Mouse (Mus musculus) ES-E14 (cell line): ENCODE results near the gene Gm21985. TPM values are rescaled to one million over a fixed set of nuclear protein-coding genes. Genes with fewer than 3 reads are reported as not detected.
A peak's percentile ranks its signal among the peaks of the same experiment; 100 is the strongest.
"Not testable (repeated sequence)": the region's sequence is repeated elsewhere in the genome, so short reads cannot be mapped to it uniquely, and the experiment has no call there.

Experiments
- DNase-seq: peaks from one replicate; pipeline ENCODE4 v3.0.0-alpha.2; 2013; ENCODE audit warnings: low read depth, low spot score
- H3K27ac ChIP-seq: 2 replicates; pipeline ENCODE4 v1.5.1; 2012; ENCODE audit warnings: low read depth, mild to moderate bottlenecking, low read length, moderate library complexity, mixed read lengths; ENCODE audit not compliant: poor library complexity, insufficient read depth, severe bottlenecking
- H3K36me3 ChIP-seq: 2 replicates; pipeline ENCODE4 v1.6.1; 2012; ENCODE audit warnings: mild to moderate bottlenecking, low read length, moderate library complexity, mixed read lengths; ENCODE audit not compliant: control insufficient read depth, poor library complexity, insufficient read depth, severe bottlenecking
- H3K4me1 ChIP-seq, 2 experiments: fragments of 150-350 bp in 1 of 2; sonication (generic) in 1 of 2; 2 replicates each; pipeline ENCODE4 v1.6.1; 2012; ENCODE audit warnings: low read length in 2 of 2, mild to moderate bottlenecking in 1 of 2, mixed read lengths in 1 of 2; ENCODE audit not compliant: control insufficient read depth in 2 of 2, insufficient read depth in 2 of 2, poor library complexity in 1 of 2
- H3K4me3 ChIP-seq, 2 experiments: fragments of 150-350 bp in 1 of 2; sonication (generic) in 1 of 2; 2 replicates each; pipeline ENCODE4 v1.5.1; 2012; ENCODE audit warnings: low read length in 2 of 2, low read depth in 1 of 2, mild to moderate bottlenecking in 1 of 2, mixed read lengths in 1 of 2; ENCODE audit not compliant: insufficient read depth in 1 of 2, poor library complexity in 1 of 2, severe bottlenecking in 1 of 2
- H3K9ac ChIP-seq: 2 replicates; pipeline ENCODE4 v1.6.1; 2012; ENCODE audit warnings: low read depth, mild to moderate bottlenecking, low read length, mixed read lengths; ENCODE audit not compliant: poor library complexity, insufficient read depth, severe bottlenecking
- H3K9me3 ChIP-seq: fragments of 150-350 bp; sonication (generic); 2 replicates; pipeline ENCODE4 v1.6.1; 2012; ENCODE audit warnings: low read depth, mild to moderate bottlenecking, low read length; ENCODE audit not compliant: control insufficient read depth, insufficient read depth
- CHD2 ChIP-seq: IDR thresholded peaks from 2 replicates; pipeline ENCODE4 v1.6.1; 2014; ENCODE audit warnings: mild to moderate bottlenecking, low read depth, low read length, inconsistent platforms
- HCFC1 ChIP-seq: IDR thresholded peaks from 2 replicates; pipeline ENCODE4 v1.6.1; 2012; ENCODE audit warnings: low read length, inconsistent platforms, borderline replicate concordance; ENCODE audit not compliant: insufficient read depth
- MAFK ChIP-seq: IDR thresholded peaks from 2 replicates; pipeline ENCODE4 v1.6.1; 2014; ENCODE audit warnings: mild to moderate bottlenecking, low read depth, low read length, inconsistent platforms; ENCODE audit not compliant: insufficient read depth
- ZC3H11A ChIP-seq: IDR thresholded peaks from 2 replicates; pipeline ENCODE4 v1.6.1; 2012; ENCODE audit warnings: low read depth, mild to moderate bottlenecking, inconsistent platforms, low read length, borderline replicate concordance
- ZNF384 ChIP-seq: IDR thresholded peaks from 2 replicates; pipeline ENCODE4 v1.6.1; 2012; ENCODE audit warnings: low read depth, low read length, inconsistent platforms
- in situ Hi-C, 2 experiments: fragments of 600-800 bp; cut with MboI; formaldehyde crosslinking; loops; one replicate each; pipeline ENCODE4 v1.15.1; 2025; ENCODE audit warnings: low sequenced_read_pairs in 2 of 2, inconsistent platforms in 1 of 2; ENCODE audit not compliant: unreplicated experiment in 2 of 2
- total RNA-seq: library from RNA; depleted of rRNA; stranded (reverse); fragments of 300-350 nt; gene quantifications from 2 replicates; pipeline ENCODE4 v1.2.3, GENCODE M21; 2012

Gm21985 gene
- total RNA-seq, 1 experiment, result 0.98 TPM

DNA sequence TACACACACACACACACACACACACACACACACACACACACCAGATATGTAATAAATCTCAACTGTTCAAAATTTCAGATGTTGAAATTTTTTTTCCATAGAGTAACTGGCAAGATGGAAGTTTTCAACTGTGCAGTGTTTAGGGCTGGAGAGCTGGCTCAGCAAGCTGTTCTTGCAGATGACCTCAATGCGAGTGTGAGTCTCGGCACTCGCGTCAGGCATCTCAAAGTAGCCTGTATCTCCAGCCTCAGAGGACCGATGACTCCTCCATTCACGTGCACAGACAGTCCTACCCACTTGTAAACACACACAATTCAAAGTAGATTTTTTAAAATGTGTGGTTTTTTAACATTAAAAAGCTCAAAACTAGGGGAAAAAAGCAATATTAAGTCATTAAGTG lies 7.4 kb downstream of the Gm21985 start:
- no peaks in the 10 kb centered on the region for H3K36me3 ChIP-seq
- TF ChIP-seq CHD2 (no peak), ZNF384 (no peak), MAFK (no peak), ZC3H11A (no peak), HCFC1 (no peak)
- in situ Hi-C loops, result no loop called here

DNA sequence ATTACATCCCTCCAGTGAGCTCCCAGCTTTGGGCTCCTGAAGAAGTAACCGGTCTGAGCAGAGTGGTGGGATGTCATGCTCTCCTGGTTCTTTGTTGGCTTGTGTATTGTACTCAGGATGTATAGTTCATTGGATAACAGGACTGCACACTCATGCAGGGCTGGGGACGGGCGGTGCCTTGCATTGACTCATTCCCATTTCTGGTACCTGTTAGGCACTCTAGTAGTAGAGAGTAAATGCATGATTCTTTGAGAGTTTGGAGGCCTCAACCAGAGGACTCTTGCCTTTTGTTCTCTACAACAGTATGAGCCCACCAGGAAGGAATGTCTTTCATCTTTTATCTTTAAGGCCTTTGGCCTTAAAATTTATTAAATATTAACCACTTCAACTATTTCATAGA lies 10.8 kb downstream of the Gm21985 start:
- no peak for DNase-seq
- TF ChIP-seq MAFK, result no peak
- no peak for TF ChIP-seq ZNF384
- TF ChIP-seq HCFC1, result no peak
- TF ChIP-seq ZC3H11A, result no peak
- TF ChIP-seq CHD2, result no peak
- in situ Hi-C loops, result no loop called here
- Histone ChIP-seq H3K4me3 (no peak overlapping the region), H3K27ac (no peak overlapping the region), H3K9ac (no peak overlapping the region), H3K9me3 (no peaks in the 10 kb centered on the region), H3K36me3 (no peaks in the 10 kb centered on the region), H3K4me1 (no peaks in the 10 kb centered on the region)

More for the DNA sequence above, 7.4 kb downstream of the Gm21985 start:
- Histone ChIP-seq H3K27ac (no peak overlapping the region), H3K4me3 (no peak overlapping the region), H3K9ac (no peak overlapping the region), H3K4me1 (no peaks in the 10 kb centered on the region), H3K9me3 (no peaks in the 10 kb centered on the region)
- no peak for DNase-seq

DNA sequence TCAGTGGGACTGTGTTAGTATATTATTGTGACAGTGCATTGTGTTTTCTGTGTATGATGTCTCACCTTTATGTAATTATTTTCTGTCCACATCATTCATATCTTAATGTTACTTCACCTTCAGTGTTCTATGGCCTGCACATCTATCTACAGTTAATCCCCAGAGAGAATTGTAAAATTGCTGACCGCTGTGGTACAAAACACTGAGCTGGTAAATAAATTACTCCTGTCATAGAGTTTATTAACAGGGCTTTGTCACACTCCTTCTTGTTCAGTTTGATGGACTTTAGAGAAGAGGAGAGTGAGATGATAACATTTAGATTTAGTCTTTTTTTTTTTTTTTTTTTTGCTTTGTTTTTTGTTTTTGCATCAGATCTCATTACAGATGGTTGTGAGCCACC lies 16.7 kb downstream of the Gm21985 start:
- Histone ChIP-seq H3K4me1 (peaks cover 0 to 5% of the 10 kb centered on the region in 2 experiments; a peak in 1 of 4 replicates), H3K4me3 (no peak overlapping the region), H3K9ac (no peak overlapping the region), H3K27ac (no peak overlapping the region), H3K36me3 (no peaks in the 10 kb centered on the region), H3K9me3 (no peaks in the 10 kb centered on the region)
- no peak for TF ChIP-seq ZNF384
- TF ChIP-seq ZC3H11A, result no peak
- no peak for TF ChIP-seq CHD2
- no peak for TF ChIP-seq MAFK
- TF ChIP-seq HCFC1, result no peak
- DNase-seq, result no peak
- in situ Hi-C loops, result no loop called here

DNA sequence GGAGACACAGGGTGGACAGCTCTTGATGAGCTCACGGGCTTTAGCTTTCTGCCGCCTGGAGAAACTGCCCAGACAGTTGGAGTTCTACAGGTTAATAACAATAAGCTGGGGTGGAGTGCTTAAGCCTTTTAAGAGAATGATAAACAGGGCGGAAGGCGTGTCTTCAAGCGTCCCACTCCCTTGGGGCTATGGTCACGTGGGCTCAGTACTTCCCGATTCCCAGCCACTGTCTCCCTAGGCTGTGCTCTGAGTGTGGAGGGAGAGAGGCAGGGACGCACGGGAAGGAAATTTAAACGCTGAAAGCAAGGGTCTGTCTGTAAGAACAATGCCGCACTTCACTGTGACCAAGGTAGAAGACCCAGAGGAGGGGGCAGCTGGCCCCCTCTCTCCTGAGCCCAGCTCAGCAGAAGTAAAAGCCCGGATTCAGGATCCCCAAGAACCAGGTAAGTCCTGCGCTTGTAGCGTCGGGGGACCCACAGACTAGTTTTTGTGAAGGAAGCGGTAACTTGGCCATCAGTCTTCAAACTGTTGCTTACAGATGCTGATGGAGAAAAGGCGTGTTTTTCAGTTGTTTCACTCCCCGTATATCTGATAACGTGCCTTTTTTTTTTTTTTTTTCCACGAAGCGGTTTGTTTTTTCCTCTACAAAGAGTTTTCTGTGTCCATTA lies 18.4 kb downstream of the Gm21985 start:
- Histone ChIP-seq H3K4me1 (peaks cover 0 to 5% of the 10 kb centered on the region in 2 experiments; a peak in 1 of 4 replicates), H3K36me3 (no peaks in the 10 kb centered on the region), H3K9me3 (no peaks in the 10 kb centered on the region), H3K27ac (peak overlapping the region; percentile 53; the same call in 1 of the 2 replicates), H3K4me3 (peak overlapping the region; percentile 71 to 88), H3K9ac (peak overlapping the region; percentile 90)
- DNase-seq, result peak; percentile 88
- TF ChIP-seq ZC3H11A (no peak), HCFC1 (no peak), CHD2 (no peak), MAFK (no peak), ZNF384 (no peak)
- in situ Hi-C loops, result no loop called here

DNA sequence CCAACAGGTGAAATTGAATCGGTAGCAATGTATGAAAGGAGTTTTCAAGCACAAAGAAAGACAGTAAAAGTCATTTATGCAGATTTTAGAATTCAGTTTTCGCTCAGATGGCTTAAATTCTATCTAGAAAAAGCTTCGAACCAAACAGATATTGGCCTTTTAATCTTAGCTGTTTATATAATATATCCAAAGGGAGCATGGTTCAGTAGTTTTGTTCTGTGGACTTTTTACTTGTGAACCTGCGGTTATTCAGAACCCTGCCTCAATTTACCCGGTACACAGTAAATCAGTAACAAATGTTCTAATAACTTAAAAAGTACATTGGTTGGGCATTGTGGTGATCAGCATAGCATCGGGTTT lies 18.9 kb downstream of the Gm21985 start:
- H3K27ac ChIP-seq, result no peak overlapping the region
- H3K4me3 ChIP-seq, result peak overlapping the region; percentile 71 to 88; a peak in 3 of 4 replicates
- peaks cover 0 to 5% of the 10 kb centered on the region in 2 experiments; a peak in 1 of 4 replicates for H3K4me1 ChIP-seq
- H3K36me3 ChIP-seq, result no peaks in the 10 kb centered on the region
- in situ Hi-C loops, result no loop called here
- no peak for DNase-seq
- TF ChIP-seq HCFC1 (no peak), CHD2 (no peak), ZNF384 (no peak), MAFK (no peak), ZC3H11A (no peak)
- H3K9ac ChIP-seq, result no peak overlapping the region
- H3K9me3 ChIP-seq, result no peaks in the 10 kb centered on the region

DNA sequence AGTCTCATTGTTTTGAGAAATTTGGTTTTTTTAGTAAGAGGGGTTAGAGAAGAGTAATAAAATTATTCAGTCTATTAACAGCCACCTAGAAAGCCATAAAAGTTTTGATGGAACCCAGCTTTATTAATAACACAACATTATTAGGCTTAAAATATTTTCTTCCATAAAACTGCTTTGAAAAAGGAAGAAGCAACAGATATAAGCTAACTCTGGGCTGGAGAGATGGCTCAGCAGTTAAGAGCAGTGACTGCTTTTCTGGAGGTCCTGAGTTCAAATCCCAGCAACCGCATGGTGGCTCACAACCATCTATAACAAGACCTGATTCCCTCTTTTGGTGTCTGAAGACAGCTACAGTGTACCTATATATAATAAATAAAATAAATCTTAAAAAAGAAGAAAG lies 19.9 kb downstream of the Gm21985 start:
- in situ Hi-C loops, H3K36me3 ChIP-seq, H3K27ac ChIP-seq, DNase-seq, H3K4me1 ChIP-seq, H3K9ac ChIP-seq, H3K9me3 ChIP-seq, H3K4me3 ChIP-seq: not testable (repeated sequence)
